Mouse (Mus musculus) heart, embryonic 15.5 days (tissue): ENCODE data around the gene Tank. TPM values are rescaled to one million over a fixed set of nuclear protein-coding genes. Genes with fewer than 3 reads are reported as not detected.

ENCODE experiments used
- polyA plus RNA-seq: library from polyadenylated mRNA; unstranded; fragments of >200 nt; fragmentation: Nextera tagmentation; extraction: Ambion mirVana; gene quantifications from 2 replicates; pipeline ENCODE4 v1.2.1, GENCODE M21; 2015

The Tank gene
- polyA plus RNA-seq, 1 experiment from 2014 or later, result 21.5 TPM

Other genes starting within 250 kb of the Tank start
- 111 and 118 TPM in 2 replicates for gene Psmd14, start 133.1 kb downstream of the Tank start, polyA plus RNA-seq
- 0.03 and 0.04 TPM in 2 replicates for gene Tbr1, start 224.3 kb downstream of the Tank start, polyA plus RNA-seq